Comparison of ENCODE assay signal across 23 mouse cellular contexts in the genomic region with DNA sequence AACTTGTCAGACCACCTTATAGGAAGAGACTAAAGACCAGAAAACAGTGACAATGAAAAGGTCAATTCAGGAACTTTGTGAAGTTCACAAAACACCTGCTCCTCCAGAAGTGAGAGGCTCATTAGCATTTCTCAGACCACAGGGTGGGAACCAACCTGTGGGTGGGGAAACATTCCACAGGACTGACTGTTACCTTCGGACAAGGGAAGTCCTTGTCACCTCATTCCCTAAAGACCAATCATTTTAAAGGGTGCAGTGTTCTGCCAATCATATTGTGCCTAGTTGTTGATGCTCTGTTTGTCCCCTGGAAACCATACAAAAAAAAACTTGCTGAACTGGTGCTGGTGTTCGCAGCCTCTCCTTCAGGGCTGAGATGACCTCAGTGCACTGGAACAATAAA.
"Had no signal": no experiment of that assay in that cellular context is flagged by ENCODE, and none has a peak within 500 bp of the region (broad histone marks: within the 10 kb centered on the region; RNA-seq: fewer than 3 reads in every experiment).

No protein-coding gene starts in this region.

- H3K4me3 ChIP-seq: gastrocnemius, adult 2 months; heart, embryonic 13.5 days; heart, embryonic 15.5 days; hindbrain, embryonic 13.5 days; hindbrain, embryonic 15.5 days; layer of hippocampus, adult 2 months; left cerebral cortex, adult 2 months; limb, embryonic 10.5 days; limb, embryonic 12.5 days; liver, embryonic 12.5 days had no signal

- DNase-seq: gastrocnemius, adult 2 months; gastrocnemius, postnatal 10 days; gastrocnemius, postnatal 25 days; heart, adult 18-20 months; heart, postnatal 14 days; heart, postnatal 36 days; kidney, adult 11 months; kidney, adult 2 months; kidney, postnatal 10 days; kidney, postnatal 25 days; kidney, postnatal 4 days had no signal

- H3K36me3 ChIP-seq: heart, embryonic 13.5 days; heart, embryonic 15.5 days; hindbrain, embryonic 13.5 days; hindbrain, embryonic 15.5 days; limb, embryonic 10.5 days; limb, embryonic 12.5 days; liver, embryonic 12.5 days had no signal

- H3K4me1 ChIP-seq: heart, embryonic 13.5 days; heart, embryonic 15.5 days; hindbrain, embryonic 13.5 days; hindbrain, embryonic 15.5 days; limb, embryonic 10.5 days; limb, embryonic 12.5 days; liver, embryonic 12.5 days had no signal

- ATAC-seq: hindbrain, postnatal 0 days; intestine, embryonic 16.5 days; liver, embryonic 12.5 days had no signal

- H3K27me3 ChIP-seq: heart, embryonic 13.5 days; heart, embryonic 15.5 days; hindbrain, embryonic 13.5 days; hindbrain, embryonic 15.5 days; limb, embryonic 12.5 days; liver, embryonic 12.5 days had no signal

- H3K9ac ChIP-seq: heart, embryonic 13.5 days; heart, embryonic 15.5 days; hindbrain, embryonic 13.5 days; hindbrain, embryonic 15.5 days; limb, embryonic 12.5 days; liver, embryonic 12.5 days; liver, embryonic 14.5 days had no signal

- H3K27ac ChIP-seq: gastrocnemius, adult 2 months; heart, embryonic 13.5 days; heart, embryonic 15.5 days; hindbrain, embryonic 13.5 days; hindbrain, embryonic 15.5 days; hindbrain, postnatal 0 days; layer of hippocampus, adult 2 months; left cerebral cortex, adult 2 months; limb, embryonic 10.5 days; limb, embryonic 12.5 days; liver, embryonic 12.5 days; liver, embryonic 14.5 days had no signal
